ENCODE assay signal across 20 mouse cellular contexts in the genomic region with DNA sequence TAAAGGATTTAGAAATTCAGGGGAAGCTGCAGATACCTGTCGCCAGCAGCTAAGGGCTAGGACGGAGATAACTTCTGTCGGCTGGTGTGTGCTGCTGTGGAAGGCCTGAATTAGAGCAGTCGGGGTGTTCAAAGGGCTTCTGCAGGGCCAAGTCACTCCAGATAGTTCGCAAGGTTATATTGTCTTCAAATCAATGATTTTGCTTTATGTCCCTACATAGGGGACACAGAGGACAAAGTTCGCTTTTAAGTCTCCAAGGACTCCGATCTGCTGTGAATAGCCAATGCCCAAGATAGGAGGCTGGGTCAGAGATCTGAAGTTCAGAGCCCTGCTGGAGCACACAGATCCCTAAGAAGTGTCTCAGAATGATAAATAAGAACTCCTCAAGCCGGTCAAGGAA.
"Had no signal": no experiment of that assay in that cellular context is flagged by ENCODE, and none has a peak within 500 bp of the region (broad histone marks: within the 10 kb centered on the region; RNA-seq: fewer than 3 reads in every experiment).

No protein-coding gene starts in this region.

- H3K4me2 ChIP-seq: limb, embryonic 12.5 days; limb, embryonic 15.5 days; liver, embryonic 11.5 days; lung, embryonic 14.5 days; midbrain, embryonic 12.5 days; neural tube, embryonic 13.5 days had no signal

- ATAC-seq: inflammation-experienced regulatory T-cells, adult 6 months; liver, postnatal 0 days; lung, postnatal 0 days; midbrain, embryonic 16.5 days had no signal

- H3K4me3 ChIP-seq: limb, embryonic 12.5 days; limb, embryonic 15.5 days; midbrain, embryonic 12.5 days; myocyte; neural tube, embryonic 13.5 days had no signal

- DNase-seq: kidney, adult 2 months; kidney, postnatal 10 days; kidney, postnatal 4 days; liver, postnatal 0 days; lung, embryonic 14.5 days; retina, postnatal 1 day; right cerebral cortex, postnatal 25 days; spleen, adult 18-20 months; thymus, postnatal 25 days had no signal

- H3K9me3 ChIP-seq: limb, embryonic 15.5 days; midbrain, embryonic 12.5 days; neural tube, embryonic 13.5 days had no signal

- H3K27ac ChIP-seq: limb, embryonic 12.5 days; limb, embryonic 15.5 days; liver, embryonic 14.5 days; macrophage; midbrain, embryonic 12.5 days; neural tube, embryonic 13.5 days had no signal

- H3K4me1 ChIP-seq: limb, embryonic 12.5 days; limb, embryonic 15.5 days; midbrain, embryonic 12.5 days had no signal

- H3K36me3 ChIP-seq: limb, embryonic 12.5 days; limb, embryonic 15.5 days; midbrain, embryonic 12.5 days had no signal

- H3K27me3 ChIP-seq: limb, embryonic 12.5 days; limb, embryonic 15.5 days; midbrain, embryonic 12.5 days; neural tube, embryonic 13.5 days had no signal

- H3K9ac ChIP-seq: limb, embryonic 12.5 days; limb, embryonic 15.5 days; liver, embryonic 14.5 days; liver, postnatal 0 days; lung, embryonic 14.5 days; midbrain, embryonic 12.5 days; neural tube, embryonic 13.5 days had no signal
